Mouse (Mus musculus) bone marrow macrophage, adult 2 months (primary cell): Measurements from ENCODE around the gene Spata32.

Experiments used
- CTCF ChIP-seq: IDR thresholded peaks from 2 replicates; pipeline ENCODE4 v1.5.1; 2012; ENCODE audit warnings: low read depth, mild to moderate bottlenecking, low read length, moderate library complexity
- POLR2A ChIP-seq: IDR thresholded peaks from 2 replicates; pipeline ENCODE4 v1.6.1; 2012; ENCODE audit warnings: mild to moderate bottlenecking, low read depth, low read length, borderline replicate concordance

DNA sequence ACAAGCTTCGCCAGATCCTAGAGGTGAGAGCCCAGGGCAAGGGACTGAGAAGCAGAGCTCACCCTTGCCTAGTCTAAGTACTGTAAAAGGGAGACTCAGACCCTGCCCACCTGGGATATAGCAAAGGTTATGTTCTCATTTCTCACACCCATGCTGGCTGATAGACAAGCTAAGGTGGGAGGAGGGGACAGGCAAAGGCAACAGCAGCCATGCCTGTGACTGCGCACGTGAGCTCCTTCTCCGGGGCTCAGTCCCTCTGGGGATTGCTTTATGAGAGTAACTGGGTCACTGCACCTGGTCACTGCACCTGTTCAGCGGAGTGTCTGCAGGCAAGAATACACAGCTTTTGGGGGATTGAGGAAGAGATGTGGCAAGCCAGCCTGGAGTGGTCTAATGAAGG, 22.6 kb downstream of the Spata32 start:
- TF ChIP-seq CTCF (no peak), POLR2A (no peak)
